Mouse (Mus musculus) megakaryocyte, embryonic 14.5 days (primary cell): ENCODE data around the gene Olfr215.

Experiments
- FLI1 ChIP-seq: IDR thresholded peaks from 2 replicates; pipeline ENCODE4 v1.6.1; 2012; ENCODE audit warnings: low read length, inconsistent platforms, mixed read lengths
- GATA1 ChIP-seq: IDR thresholded peaks from 3 replicates; pipeline ENCODE4 v1.6.1; 2012; ENCODE audit warnings: mixed read lengths, low read length, inconsistent platforms, borderline replicate concordance

DNA sequence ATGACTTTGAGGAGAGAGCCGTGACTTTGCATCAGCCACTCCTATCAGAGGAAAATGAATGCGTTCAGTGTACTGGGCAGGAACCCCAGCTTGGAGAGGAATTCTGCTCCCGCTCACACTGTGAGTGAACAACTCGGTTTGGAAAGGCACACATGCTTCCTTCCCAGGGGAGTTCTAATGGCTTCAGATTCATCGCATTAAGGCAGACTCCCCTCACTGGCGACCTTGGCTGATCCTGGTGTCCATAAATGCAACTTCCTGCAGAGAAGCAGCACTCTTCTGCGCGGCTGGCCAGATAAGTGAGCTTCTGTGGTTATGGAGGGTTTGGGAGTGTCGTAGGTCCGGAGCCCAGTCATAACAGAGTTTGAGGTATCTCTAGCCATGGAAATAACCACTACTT lies 45.8 kb upstream of the Olfr215 start:
- TF ChIP-seq GATA1 (no peak), FLI1 (no peak)
